Mouse (Mus musculus): ENCODE measurements at regions not wholly inside any gene's neighbourhood (a gene's known extent, or its start where the extent isn't known, plus 50 kb on each side); places are given as distances from the start of the nearest gene placed in this dataset.
A peak's percentile ranks its signal among the peaks of the same experiment; 100 is the strongest.

GRCm38 (mm10) chr6:93623541-93623940, 660.2 kb downstream of the Magi1 start:
- Histone ChIP-seq H3K27me3 (ENCODE audit: control insufficient read depth, insufficient read depth, low read length) (no peaks in the 10 kb centered on the region), H3K4me3 (ENCODE audit: insufficient read depth, low read depth, low read length) (no peak overlapping the region), H3K27ac (replicated peaks; ENCODE audit: insufficient read depth, low read depth, low read length) (no peak overlapping the region), H3K4me1 (ENCODE audit: control insufficient read depth, insufficient read depth, low read length) (no peaks in the 10 kb centered on the region), H3K36me3 (ENCODE audit: control insufficient read depth, insufficient read depth, low read length) (no peaks in the 10 kb centered on the region), H3K79me2 (ENCODE audit: control insufficient read depth, insufficient read depth, low read length) (no peaks in the 10 kb centered on the region), H3K9ac (ENCODE audit: low read depth, low read length) (no peak overlapping the region)
- TF ChIP-seq POLR2A (IDR thresholded peaks at IDR 0.05; ENCODE audit: extremely low read depth, insufficient read depth, low read length) (no peak), CTCF (IDR thresholded peaks at IDR 0.05; ENCODE audit: low read depth, low read length) (no peak)
- 71% methylated on average over 5 of the region's 5 CpGs for WGBS
- no peak for DNase-seq (ENCODE audit: extremely low read depth, low read depth, low spot score)

GRCm38 (mm10) chr6:93616926-93617325, 666.8 kb downstream of the Magi1 start:
- no peak for DNase-seq (ENCODE audit: extremely low read depth, low read depth, low spot score)

DNA sequence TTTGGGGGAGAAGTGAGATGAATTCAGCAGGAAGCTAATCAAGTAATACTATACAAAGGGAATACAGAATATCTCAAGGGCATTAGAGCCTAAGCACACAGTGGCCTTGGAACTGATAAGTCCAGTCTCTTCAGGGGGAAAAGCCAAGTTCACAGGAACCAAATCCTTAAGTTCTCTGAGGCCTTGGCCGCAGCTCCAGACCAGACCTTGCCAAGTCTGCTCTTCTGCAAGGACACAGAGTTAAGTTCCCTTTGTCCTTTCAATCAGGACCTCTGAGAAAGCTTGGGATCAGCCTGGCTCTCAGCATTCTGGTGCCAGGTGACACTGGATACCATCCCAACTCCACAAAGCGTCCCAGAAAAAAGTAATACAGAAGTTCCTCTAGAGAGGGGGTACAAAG, 657.1 kb upstream of the Adamts9 start:
- H3K36me3 ChIP-seq (ENCODE audit: control insufficient read depth, insufficient read depth, low read length): no peaks in the 10 kb centered on the region
- H3K9ac ChIP-seq (ENCODE audit: low read depth, low read length): no peak overlapping the region
- no peak for DNase-seq (ENCODE audit: extremely low read depth, low read depth, low spot score)
- no peaks in the 10 kb centered on the region for H3K27me3 ChIP-seq (ENCODE audit: control insufficient read depth, insufficient read depth, low read length)
- no peak overlapping the region for H3K27ac ChIP-seq (replicated peaks; ENCODE audit: insufficient read depth, low read depth, low read length)
- no peaks in the 10 kb centered on the region for H3K79me2 ChIP-seq (ENCODE audit: control insufficient read depth, insufficient read depth, low read length)
- no peak overlapping the region for H3K4me3 ChIP-seq (ENCODE audit: insufficient read depth, low read depth, low read length)
- no peak for TF ChIP-seq POLR2A (IDR thresholded peaks at IDR 0.05; ENCODE audit: extremely low read depth, insufficient read depth, low read length)
- TF ChIP-seq CTCF (IDR thresholded peaks at IDR 0.05; ENCODE audit: low read depth, low read length): no peak
- 87% methylated on average over 2 of the region's 2 CpGs for WGBS
- no peaks in the 10 kb centered on the region for H3K4me1 ChIP-seq (ENCODE audit: control insufficient read depth, insufficient read depth, low read length)

More at GRCm38 (mm10) chr6:93616926-93617325, 666.8 kb downstream of the Magi1 start:
- Histone ChIP-seq H3K36me3 (ENCODE audit: control insufficient read depth, insufficient read depth, low read length) (no peaks in the 10 kb centered on the region), H3K9ac (ENCODE audit: low read depth, low read length) (no peak overlapping the region), H3K27ac (replicated peaks; ENCODE audit: insufficient read depth, low read depth, low read length) (no peak overlapping the region), H3K4me3 (ENCODE audit: insufficient read depth, low read depth, low read length) (no peak overlapping the region), H3K4me1 (ENCODE audit: control insufficient read depth, insufficient read depth, low read length) (no peaks in the 10 kb centered on the region), H3K79me2 (ENCODE audit: control insufficient read depth, insufficient read depth, low read length) (no peaks in the 10 kb centered on the region), H3K27me3 (ENCODE audit: control insufficient read depth, insufficient read depth, low read length) (no peaks in the 10 kb centered on the region)
- no peak for TF ChIP-seq POLR2A (IDR thresholded peaks at IDR 0.05; ENCODE audit: extremely low read depth, insufficient read depth, low read length)
- no peak for TF ChIP-seq CTCF (IDR thresholded peaks at IDR 0.05; ENCODE audit: low read depth, low read length)

- 68% methylated on average over 3 of the region's 3 CpGs for WGBS
- no peaks in the 10 kb centered on the region for H3K4me1 ChIP-seq (ENCODE audit: control insufficient read depth, insufficient read depth, low read length)
- H3K4me3 ChIP-seq (ENCODE audit: insufficient read depth, low read depth, low read length): no peak overlapping the region
- no peak for TF ChIP-seq CTCF (IDR thresholded peaks at IDR 0.05; ENCODE audit: low read depth, low read length)
- no peak for TF ChIP-seq POLR2A (IDR thresholded peaks at IDR 0.05; ENCODE audit: extremely low read depth, insufficient read depth, low read length)
- no peak overlapping the region for H3K9ac ChIP-seq (ENCODE audit: low read depth, low read length)
- H3K79me2 ChIP-seq (ENCODE audit: control insufficient read depth, insufficient read depth, low read length): no peaks in the 10 kb centered on the region
- H3K36me3 ChIP-seq (ENCODE audit: control insufficient read depth, insufficient read depth, low read length): no peaks in the 10 kb centered on the region
- DNase-seq (ENCODE audit: extremely low read depth, low read depth, low spot score): no peak
- no peaks in the 10 kb centered on the region for H3K27me3 ChIP-seq (ENCODE audit: control insufficient read depth, insufficient read depth, low read length)
- no peak overlapping the region for H3K27ac ChIP-seq (replicated peaks; ENCODE audit: insufficient read depth, low read depth, low read length)
Observed at GRCm38 (mm10) chr6:93599371-93599770, 656.1 kb upstream of the Adamts9 start.

DNA sequence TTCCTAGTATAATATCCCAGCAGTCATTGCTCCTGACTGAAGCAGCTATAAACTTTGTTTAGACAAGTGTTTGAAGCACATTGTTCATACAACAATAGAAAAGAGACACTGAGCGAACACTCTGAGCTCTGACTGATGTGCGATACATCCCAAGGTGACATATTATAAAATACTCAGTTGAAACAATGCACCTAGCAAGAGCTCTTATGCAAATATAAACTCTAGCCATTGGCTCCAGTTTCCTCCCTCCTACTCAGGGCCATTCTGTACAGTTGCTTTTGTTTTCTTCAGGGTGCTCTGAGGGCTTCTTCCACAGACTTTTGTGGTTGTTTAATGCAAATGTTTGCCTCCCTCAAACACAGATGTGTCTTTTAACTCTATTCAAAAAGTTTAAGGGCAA, 646.6 kb upstream of the Adamts9 start:
- Histone ChIP-seq H3K36me3 (ENCODE audit: control insufficient read depth, insufficient read depth, low read length) (no peaks in the 10 kb centered on the region), H3K27me3 (ENCODE audit: control insufficient read depth, insufficient read depth, low read length) (no peaks in the 10 kb centered on the region), H3K27ac (replicated peaks; ENCODE audit: insufficient read depth, low read depth, low read length) (no peak overlapping the region), H3K4me1 (ENCODE audit: control insufficient read depth, insufficient read depth, low read length) (no peaks in the 10 kb centered on the region), H3K79me2 (ENCODE audit: control insufficient read depth, insufficient read depth, low read length) (no peaks in the 10 kb centered on the region), H3K4me3 (ENCODE audit: insufficient read depth, low read depth, low read length) (no peak overlapping the region), H3K9ac (ENCODE audit: low read depth, low read length) (no peak overlapping the region)
- DNase-seq (ENCODE audit: extremely low read depth, low read depth, low spot score): no peak
- no peak for TF ChIP-seq POLR2A (IDR thresholded peaks at IDR 0.05; ENCODE audit: extremely low read depth, insufficient read depth, low read length)
- TF ChIP-seq CTCF (IDR thresholded peaks at IDR 0.05; ENCODE audit: low read depth, low read length): no peak
- 99% methylated on average over 2 of the region's 2 CpGs for WGBS

GRCm38 (mm10) chr6:93586871-93587270, 643.6 kb upstream of the Adamts9 start:
- Histone ChIP-seq H3K9ac (ENCODE audit: low read depth, low read length) (no peak overlapping the region), H3K36me3 (ENCODE audit: control insufficient read depth, insufficient read depth, low read length) (no peaks in the 10 kb centered on the region), H3K79me2 (ENCODE audit: control insufficient read depth, insufficient read depth, low read length) (no peaks in the 10 kb centered on the region), H3K4me3 (ENCODE audit: insufficient read depth, low read depth, low read length) (no peak overlapping the region), H3K4me1 (ENCODE audit: control insufficient read depth, insufficient read depth, low read length) (no peaks in the 10 kb centered on the region), H3K27me3 (ENCODE audit: control insufficient read depth, insufficient read depth, low read length) (no peaks in the 10 kb centered on the region), H3K27ac (replicated peaks; ENCODE audit: insufficient read depth, low read depth, low read length) (no peak overlapping the region)
- 87% methylated on average over 2 of the region's 2 CpGs for WGBS
- TF ChIP-seq CTCF (IDR thresholded peaks at IDR 0.05; ENCODE audit: low read depth, low read length) (no peak), POLR2A (IDR thresholded peaks at IDR 0.05; ENCODE audit: extremely low read depth, insufficient read depth, low read length) (no peak)
- DNase-seq (ENCODE audit: extremely low read depth, low read depth, low spot score): peak; percentile 18

Data from liver, adult 2 months (tissue).